Mouse (Mus musculus) thymus, adult 2 months (tissue): Measurements from ENCODE around the gene Crkl. TPM values are rescaled to one million over a fixed set of nuclear protein-coding genes. Genes with fewer than 3 reads are reported as not detected.

Experiments
- DNase-seq: peaks from one replicate; pipeline ENCODE4 v3.0.0; 2021
- H3K27ac ChIP-seq: fragments of 200-500 bp; 2 replicates; pipeline ENCODE4 v1.5.1; 2012; ENCODE audit warnings: low read length, control low read depth; ENCODE audit not compliant: control insufficient read depth, insufficient read depth
- H3K27me3 ChIP-seq: fragments of 200-500 bp; 2 replicates; pipeline ENCODE4 v1.6.1; 2012; ENCODE audit warnings: mild to moderate bottlenecking, low read length, moderate library complexity, mixed read lengths; ENCODE audit not compliant: control insufficient read depth, insufficient read depth
- H3K36me3 ChIP-seq: fragments of 200-500 bp; 2 replicates; pipeline ENCODE4 v1.6.1; 2012; ENCODE audit warnings: mild to moderate bottlenecking, low read length, moderate library complexity; ENCODE audit not compliant: control insufficient read depth, insufficient read depth
- H3K4me1 ChIP-seq: fragments of 200-500 bp; replicated peaks from 2 replicates; pipeline ENCODE4 v1.6.1; 2012; ENCODE audit warnings: low read length; ENCODE audit not compliant: control insufficient read depth, insufficient read depth
- H3K4me3 ChIP-seq: fragments of 200-500 bp; 2 replicates; pipeline ENCODE4 v1.5.1; 2012; ENCODE audit warnings: mild to moderate bottlenecking, low read length, control low read depth, moderate library complexity; ENCODE audit not compliant: control insufficient read depth, insufficient read depth
- CTCF ChIP-seq: fragments of 200-500 bp; IDR thresholded peaks from 2 replicates; pipeline ENCODE4 v1.5.1; 2012; ENCODE audit warnings: mild to moderate bottlenecking, control low read depth, low read length, moderate library complexity, borderline replicate concordance; ENCODE audit not compliant: control insufficient read depth, poor library complexity, insufficient read depth; ENCODE audit errors: extremely low read depth
- POLR2A ChIP-seq: fragments of 200-500 bp; IDR thresholded peaks from 2 replicates; pipeline ENCODE4 v1.6.1; 2012; ENCODE audit warnings: mild to moderate bottlenecking, low read length, control low read depth, moderate library complexity; ENCODE audit not compliant: control insufficient read depth, poor library complexity, insufficient read depth; ENCODE audit errors: extremely low read depth
- WGBS: fragments of 180-500 bp; shearing (Covaris S2); methylation state at CpG from one replicate; pipeline ENCODE4 v1.1.7; 2018; 5-methylcytosine and 5-hydroxymethylcytosine counted together
- polyA plus RNA-seq: library from polyadenylated mRNA; depleted of rRNA; stranded (reverse); fragments of >200 nt; gene quantifications from 2 replicates; pipeline ENCODE4 v1.2.3, GENCODE M21; 2012; rRNA removed

Gene Crkl
- 147 and 200 TPM in 2 replicates for polyA plus RNA-seq

- DNase-seq, result peak; percentile 98
- under 1% methylated on average over 63 of the region's 63 CpGs for WGBS
- Histone ChIP-seq H3K36me3 (no peaks in the 10 kb centered on the region), H3K4me1 (peaks cover 7% of the 10 kb centered on the region; the same call in 1 of the 2 replicates), H3K27me3 (no peaks in the 10 kb centered on the region), H3K27ac (peak within 1 kb of the TSS; percentile 11; the same call in 1 of the 2 replicates), H3K4me3 (peak within 1 kb of the TSS; percentile 94)
- no peak for TF ChIP-seq CTCF
- TF ChIP-seq POLR2A, result peak; percentile 89
Observed at GRCm38 (mm10) chr16:17451541-17452372, at the start of gene Crkl. Gene Crkl, plus strand, starts transcription at chr16:17451987.

- 88% methylated on average over 1 of the region's 1 CpGs for WGBS
- H3K4me3 ChIP-seq, result no peak overlapping the region
- no peaks in the 10 kb centered on the region for H3K36me3 ChIP-seq
- H3K4me1 ChIP-seq, result peaks cover 7% of the 10 kb centered on the region; the same call in 1 of the 2 replicates
- DNase-seq, result peak; percentile 66
- H3K27me3 ChIP-seq, result no peaks in the 10 kb centered on the region
- no peak overlapping the region for H3K27ac ChIP-seq
- TF ChIP-seq CTCF (no peak), POLR2A (no peak)
Observed at GRCm38 (mm10) chr16:17402855-17403254, 48.9 kb upstream of the Crkl start.

DNA sequence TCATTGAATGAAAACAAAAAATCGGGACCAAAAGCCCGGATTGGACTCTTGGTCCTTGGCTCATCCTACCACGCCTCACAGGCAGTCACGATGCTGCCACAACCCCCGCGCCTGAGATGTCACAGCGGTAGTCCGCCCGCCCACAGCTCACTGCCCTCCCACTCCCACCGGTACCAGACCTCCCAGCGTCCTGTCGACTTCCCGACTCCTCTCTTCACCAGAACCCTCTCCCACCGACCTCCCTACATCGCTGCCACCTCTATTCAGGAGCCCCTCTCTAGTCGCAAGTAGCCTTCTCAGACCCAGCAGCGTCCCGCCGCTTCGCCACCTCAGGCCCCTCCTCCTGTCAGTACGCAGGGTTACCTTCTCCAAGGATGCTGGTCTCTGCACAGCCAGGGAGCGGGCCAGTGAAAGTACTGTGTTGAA lies 46.5 kb upstream of the Crkl start:
- peak; percentile 63 for DNase-seq
- Histone ChIP-seq H3K36me3 (no peaks in the 10 kb centered on the region), H3K27me3 (no peaks in the 10 kb centered on the region), H3K27ac (no peak overlapping the region), H3K4me3 (peak overlapping the region; percentile 95), H3K4me1 (peaks cover 5% of the 10 kb centered on the region; the same call in 1 of the 2 replicates)
- TF ChIP-seq CTCF (no peak), POLR2A (no peak)
- WGBS, result under 1% methylated on average over 20 of the region's 22 CpGs

DNA sequence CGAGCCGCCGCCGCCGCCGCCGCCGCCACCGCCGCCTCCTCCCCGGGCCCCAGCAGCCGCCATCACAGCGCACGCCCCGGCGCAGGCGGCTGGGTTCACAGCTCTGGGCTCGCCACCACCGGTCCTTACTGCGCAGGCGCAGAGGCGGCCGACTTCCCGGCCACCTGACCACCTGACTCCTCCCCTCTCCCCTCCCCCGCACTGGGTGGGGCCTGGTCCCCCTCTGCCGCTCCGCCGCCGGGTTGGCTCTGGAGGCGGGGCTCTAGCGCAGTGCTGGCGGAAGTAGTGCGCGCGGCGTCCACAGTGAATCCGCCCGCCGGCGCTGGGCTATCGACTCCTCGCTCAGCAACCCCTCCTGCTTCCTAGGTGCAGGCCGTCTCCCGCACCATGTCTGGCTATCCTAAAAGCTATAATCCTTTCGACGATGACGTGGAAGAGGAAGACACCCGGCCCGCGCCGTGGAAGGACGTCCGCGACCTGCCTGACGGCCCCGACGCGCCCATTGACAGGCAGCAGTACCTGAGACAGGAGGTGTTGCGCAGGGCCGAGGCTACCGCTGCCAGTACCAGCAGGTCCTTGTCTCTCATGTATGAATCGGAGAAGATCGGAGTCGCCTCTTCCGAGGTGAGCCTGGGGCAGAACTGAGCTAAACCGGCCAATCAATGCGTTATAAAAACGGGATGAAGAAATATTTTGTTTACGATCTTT lies 45.9 kb upstream of the Crkl start, which contains the start of the genes Snap29 and Pi4ka:
Gene Snap29 (plus strand): TSS at position 251 of the 708 bp plus-strand sequence.
Gene Pi4ka (minus strand): TSS at position 579 of the 708 bp plus-strand sequence.
- peak within 1 kb of the TSS; percentile 98 for H3K4me3 ChIP-seq
- peak; percentile 50; the same call in 1 of the 2 replicates for TF ChIP-seq CTCF
- peak; percentile 73 for TF ChIP-seq POLR2A
- peak; percentile 100 for DNase-seq
- H3K27ac ChIP-seq, result no peak within 1 kb of the TSS
- peaks cover 5% of the 10 kb centered on the region; the same call in 1 of the 2 replicates for H3K4me1 ChIP-seq
- WGBS, result under 1% methylated on average over 60 of the region's 69 CpGs
- no peaks in the 10 kb centered on the region for H3K36me3 ChIP-seq
- no peaks in the 10 kb centered on the region for H3K27me3 ChIP-seq

DNA sequence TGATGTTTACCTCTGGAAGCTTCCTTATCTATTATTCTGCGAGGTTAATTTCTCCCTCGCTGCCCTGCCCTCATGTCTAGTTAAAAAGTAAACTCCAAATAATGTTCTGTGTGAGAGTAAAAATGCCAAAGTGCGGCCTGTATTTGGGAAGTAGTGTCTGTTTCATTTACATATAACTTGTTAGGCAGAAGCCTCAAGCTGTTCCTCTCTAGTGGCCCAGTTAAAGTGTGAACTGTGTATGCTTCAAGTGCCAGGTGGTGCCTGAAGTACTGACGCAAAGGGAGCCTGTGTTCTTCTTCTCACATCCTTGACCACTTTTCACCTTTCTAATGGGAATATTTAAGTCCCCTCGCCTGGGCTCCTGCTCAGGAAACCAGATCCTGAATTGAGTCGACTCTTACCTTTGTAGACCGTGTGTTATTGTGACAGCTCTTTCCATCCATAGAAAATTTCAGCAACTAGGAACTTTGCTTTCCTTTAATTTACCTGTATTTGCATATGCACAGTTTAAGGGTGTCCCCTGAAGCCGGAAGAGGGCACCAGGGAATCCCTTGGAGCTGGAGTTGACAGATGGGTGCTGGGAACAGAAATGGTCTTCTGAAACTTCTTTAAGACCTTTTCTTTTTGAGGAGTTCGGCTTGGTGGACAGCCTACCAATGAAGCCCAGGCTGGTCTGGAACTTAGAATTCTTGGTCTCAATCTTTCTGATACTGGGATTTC lies 45.1 kb upstream of the Crkl start:
- Histone ChIP-seq H3K4me3 (no peak overlapping the region), H3K4me1 (peaks cover 5% of the 10 kb centered on the region; the same call in 1 of the 2 replicates), H3K27ac (no peak overlapping the region), H3K27me3 (no peaks in the 10 kb centered on the region), H3K36me3 (no peaks in the 10 kb centered on the region)
- peak; percentile 5 for DNase-seq
- TF ChIP-seq POLR2A (no peak), CTCF (no peak)
- WGBS, result 44% methylated on average over 9 of the region's 9 CpGs

DNA sequence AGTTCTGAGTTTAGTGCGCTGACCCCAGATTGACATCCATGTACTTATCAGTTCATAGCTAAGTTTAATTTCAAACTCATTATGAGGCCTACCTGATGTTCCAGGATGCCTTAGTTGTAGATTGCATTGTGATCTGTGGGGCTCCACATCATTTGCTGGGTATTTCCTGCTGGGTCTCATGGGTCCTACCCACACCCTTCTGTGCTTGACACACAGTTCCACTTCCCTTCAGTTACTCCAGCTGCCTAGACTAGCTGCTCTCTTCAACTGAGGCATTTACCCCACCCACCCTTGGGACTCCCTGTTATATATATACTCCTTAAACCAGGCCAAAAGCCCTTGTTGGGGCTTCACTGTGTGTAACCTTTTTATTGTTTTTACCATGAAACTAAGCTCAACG lies 42.7 kb upstream of the Crkl start:
- Histone ChIP-seq H3K27ac (no peak overlapping the region), H3K4me3 (no peak overlapping the region), H3K4me1 (peaks cover 5% of the 10 kb centered on the region; the same call in 1 of the 2 replicates), H3K27me3 (no peaks in the 10 kb centered on the region), H3K36me3 (no peaks in the 10 kb centered on the region)
- WGBS, result 93% methylated on average over 2 of the region's 2 CpGs
- TF ChIP-seq CTCF (no peak), POLR2A (no peak)
- no peak for DNase-seq
